Mouse (Mus musculus): ENCODE results near the gene Mgam. TPM values are rescaled to one million over a fixed set of nuclear protein-coding genes. Genes with fewer than 3 reads are reported as not detected.

The Mgam gene
- polyA plus RNA-seq, 1 experiment from 2014 or later, result 37.0 TPM

Other genes starting within 250 kb of the Mgam start
- gene E330009J07Rik, start 192.7 kb upstream of the Mgam start, polyA plus RNA-seq (2014; fragmentation: Nextera tagmentation; extraction: Ambion mirVana), result 10.1 and 10.3 TPM in 2 replicates
- gene Wee2, start 189.7 kb upstream of the Mgam start, polyA plus RNA-seq (2014; fragmentation: Nextera tagmentation; extraction: Ambion mirVana), result not detected in 2 replicates
- gene Ssbp1, start 157.5 kb upstream of the Mgam start, polyA plus RNA-seq (2014; fragmentation: Nextera tagmentation; extraction: Ambion mirVana), result 152 and 163 TPM in 2 replicates
- not detected in 2 replicates for gene Tas2r137, start 137.6 kb upstream of the Mgam start, polyA plus RNA-seq (2014; fragmentation: Nextera tagmentation; extraction: Ambion mirVana)
- gene Tas2r108, start 135.3 kb upstream of the Mgam start, polyA plus RNA-seq (2014; fragmentation: Nextera tagmentation; extraction: Ambion mirVana), result not detected in 2 replicates
- not detected in 2 replicates for gene Prss37, start 109.3 kb upstream of the Mgam start, polyA plus RNA-seq (2014; fragmentation: Nextera tagmentation; extraction: Ambion mirVana)
- gene Olfr461, start 73.8 kb upstream of the Mgam start, polyA plus RNA-seq (2014; fragmentation: Nextera tagmentation; extraction: Ambion mirVana), result not detected in 2 replicates
- gene Olfr460, start 59.3 kb upstream of the Mgam start, polyA plus RNA-seq (2014; fragmentation: Nextera tagmentation; extraction: Ambion mirVana), result not detected in 2 replicates
- 1.0 and 1.1 TPM in 2 replicates for gene Clec5a, start 43.0 kb upstream of the Mgam start, polyA plus RNA-seq (2014; fragmentation: Nextera tagmentation; extraction: Ambion mirVana)
- gene Tas2r138, start 15.5 kb upstream of the Mgam start, polyA plus RNA-seq (2014; fragmentation: Nextera tagmentation; extraction: Ambion mirVana), result not detected in 2 replicates